Mouse (Mus musculus) liver, postnatal 0 days (tissue): Measurements from ENCODE around the gene Bicra.

Experiments used
- CTCF ChIP-seq: sonication (generic); IDR thresholded peaks from 2 replicates; pipeline ENCODE4 v1.5.1; 2016; ENCODE audit warnings: antibody characterized with exemption, low read depth
- EP300 ChIP-seq: IDR thresholded peaks from 2 replicates; pipeline ENCODE4 v1.6.1; 2016; ENCODE audit warnings: antibody characterized with exemption, low read depth, mild to moderate bottlenecking

GRCm38 (mm10) chr7:16009636-16010035, 38.1 kb downstream of the Bicra start:
- TF ChIP-seq CTCF (no peak), EP300 (no peak)
